Mouse (Mus musculus) kidney, embryonic 15.5 days (tissue): ENCODE results near the gene Nrip1. TPM values are rescaled to one million over a fixed set of nuclear protein-coding genes. Genes with fewer than 3 reads are reported as not detected.

Experiments used
- ATAC-seq: fragments of 200-750 bp; cut with Nextera tagmentation; replicated peaks from 2 replicates; pipeline ENCODE4 v1.8.0; 2017; ENCODE audit warnings: moderate TSS enrichment; ENCODE audit not compliant: low FRiP score
- H3K27ac ChIP-seq: fragments of 300-500 bp; sonication (generic); 2 replicates; pipeline ENCODE4 v1.5.1; 2015; ENCODE audit warnings: mild to moderate bottlenecking, inconsistent platforms
- H3K27me3 ChIP-seq: fragments of 300-500 bp; sonication (generic); 2 replicates; pipeline ENCODE4 v1.6.1; 2015; ENCODE audit warnings: inconsistent platforms
- H3K36me3 ChIP-seq: fragments of 300-500 bp; sonication (generic); 2 replicates; pipeline ENCODE4 v1.6.1; 2015; ENCODE audit warnings: inconsistent platforms
- H3K4me1 ChIP-seq: fragments of 300-500 bp; sonication (generic); 2 replicates; pipeline ENCODE4 v1.6.1; 2015; ENCODE audit warnings: inconsistent platforms
- H3K4me2 ChIP-seq: fragments of 300-500 bp; sonication (generic); 2 replicates; pipeline ENCODE4 v1.6.1; 2015; ENCODE audit warnings: moderate library complexity, mild to moderate bottlenecking, inconsistent platforms
- H3K4me3 ChIP-seq: fragments of 300-500 bp; sonication (generic); replicated peaks from 2 replicates; pipeline ENCODE4 v1.5.1; 2015; ENCODE audit warnings: mild to moderate bottlenecking, inconsistent platforms
- H3K9ac ChIP-seq: fragments of 300-500 bp; sonication (generic); 2 replicates; pipeline ENCODE4 v1.6.1; 2015; ENCODE audit warnings: mild to moderate bottlenecking, inconsistent platforms
- H3K9me3 ChIP-seq: fragments of 300-500 bp; sonication (generic); replicated peaks from 2 replicates; pipeline ENCODE4 v1.6.1; 2016; ENCODE audit warnings: inconsistent platforms
- WGBS: fragments of 180-500 bp; shearing (Covaris S2); methylation state at CpG from one replicate; pipeline ENCODE4 v1.1.7; 2015; ENCODE audit warnings: mixed read lengths; 5-methylcytosine and 5-hydroxymethylcytosine counted together
- polyA plus RNA-seq: library from polyadenylated mRNA; unstranded; fragments of >200 nt; fragmentation: Nextera tagmentation; extraction: Ambion mirVana; gene quantifications from 2 replicates; pipeline ENCODE4 v1.2.1, GENCODE M21; 2015

Gene Nrip1
- polyA plus RNA-seq, 1 experiment from 2014 or later, result 55.0 TPM

DNA sequence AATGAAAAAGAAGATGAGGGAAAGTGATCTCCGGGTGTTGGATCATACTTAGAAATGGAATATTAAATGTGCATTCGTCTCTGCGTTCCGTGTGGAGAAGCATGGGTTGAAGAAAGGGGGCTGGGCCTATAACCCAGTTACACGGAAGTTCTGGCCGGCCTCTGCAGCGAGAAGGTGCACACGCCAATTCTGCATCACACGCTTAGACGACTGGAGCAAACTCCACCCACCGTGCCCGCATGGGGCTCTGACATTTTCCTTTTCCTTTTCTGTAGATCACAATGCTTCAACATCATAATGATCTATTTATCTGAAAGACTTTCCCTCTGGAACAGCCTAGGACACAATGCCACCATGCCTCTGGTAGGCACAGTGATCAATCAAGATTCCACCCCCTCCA is 16.5 kb downstream of the Nrip1 start:
- no peaks in the 10 kb centered on the region for H3K9me3 ChIP-seq
- peaks cover 6% of the 10 kb centered on the region; the same call in 1 of the 2 replicates for H3K36me3 ChIP-seq
- no peak overlapping the region for H3K4me2 ChIP-seq
- H3K27ac ChIP-seq, result no peak overlapping the region
- H3K4me1 ChIP-seq, result peaks cover 37% of the 10 kb centered on the region
- H3K27me3 ChIP-seq, result no peaks in the 10 kb centered on the region
- no peak for ATAC-seq
- H3K9ac ChIP-seq, result no peak overlapping the region
- no peak overlapping the region for H3K4me3 ChIP-seq
- WGBS, result 89% methylated on average over 12 of the region's 12 CpGs

DNA sequence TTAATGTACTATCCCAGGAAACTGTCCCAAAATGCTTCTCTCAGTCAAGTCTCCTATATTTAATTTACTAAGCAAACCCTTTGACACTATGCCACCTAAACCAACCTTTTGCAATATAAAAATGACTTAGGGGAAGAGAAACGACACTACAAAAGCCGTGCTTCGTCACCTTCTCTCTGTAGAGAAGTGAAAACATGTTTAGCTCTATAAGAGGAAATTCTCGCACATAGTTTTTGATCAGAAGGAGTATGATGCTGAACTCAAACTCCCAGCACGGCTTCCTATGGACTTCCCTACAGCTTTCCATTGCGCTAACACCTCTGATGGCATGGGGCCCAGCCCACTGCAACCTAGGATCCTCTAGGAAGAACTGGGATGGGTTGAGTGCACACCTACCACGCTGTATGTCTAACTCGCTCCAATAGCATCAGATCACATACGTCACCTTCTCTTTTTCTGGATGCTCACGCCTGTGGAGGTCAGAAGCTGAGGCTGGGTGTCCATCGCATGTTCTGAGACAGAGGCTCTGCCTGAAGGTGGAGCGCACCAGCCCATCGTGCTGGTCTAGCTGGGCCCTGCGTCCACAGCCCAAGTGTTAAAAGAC is 17.6 kb downstream of the Nrip1 start:
- Histone ChIP-seq H3K4me3 (no peak overlapping the region), H3K36me3 (peaks cover 10% of the 10 kb centered on the region; the same call in 1 of the 2 replicates), H3K4me2 (no peak overlapping the region), H3K4me1 (peaks cover 37% of the 10 kb centered on the region), H3K27ac (no peak overlapping the region), H3K9me3 (no peaks in the 10 kb centered on the region), H3K9ac (no peak overlapping the region), H3K27me3 (no peaks in the 10 kb centered on the region)
- ATAC-seq, result no peak
- WGBS, result 88% methylated on average over 14 of the region's 14 CpGs

DNA sequence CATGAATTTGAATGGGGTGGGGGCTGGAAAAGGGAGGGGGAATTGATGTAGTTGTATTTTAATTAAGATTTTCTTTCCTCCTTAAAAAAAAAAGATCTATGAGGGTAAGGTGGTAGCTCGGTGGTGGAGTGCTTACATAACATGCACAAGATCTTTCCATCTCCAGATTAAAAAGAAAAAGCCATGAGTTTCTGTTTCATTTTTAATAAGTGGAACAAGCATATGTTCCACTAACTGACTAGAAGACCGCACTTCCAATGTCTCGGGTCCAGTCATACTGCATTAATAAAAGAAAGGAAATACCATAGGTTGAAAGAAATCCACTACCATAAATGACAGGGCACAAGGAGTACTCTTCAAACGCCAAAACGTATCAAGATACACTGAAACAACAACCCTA is 18.4 kb downstream of the Nrip1 start:
- Histone ChIP-seq H3K27me3 (no peaks in the 10 kb centered on the region), H3K4me2 (no peak overlapping the region), H3K4me1 (peaks cover 35% of the 10 kb centered on the region), H3K9ac (no peak overlapping the region), H3K9me3 (no peaks in the 10 kb centered on the region), H3K4me3 (no peak overlapping the region), H3K27ac (no peak overlapping the region), H3K36me3 (peaks cover 17% of the 10 kb centered on the region; the same call in 1 of the 2 replicates)
- ATAC-seq, result no peak
- WGBS, result 55% methylated on average over 5 of the region's 5 CpGs

DNA sequence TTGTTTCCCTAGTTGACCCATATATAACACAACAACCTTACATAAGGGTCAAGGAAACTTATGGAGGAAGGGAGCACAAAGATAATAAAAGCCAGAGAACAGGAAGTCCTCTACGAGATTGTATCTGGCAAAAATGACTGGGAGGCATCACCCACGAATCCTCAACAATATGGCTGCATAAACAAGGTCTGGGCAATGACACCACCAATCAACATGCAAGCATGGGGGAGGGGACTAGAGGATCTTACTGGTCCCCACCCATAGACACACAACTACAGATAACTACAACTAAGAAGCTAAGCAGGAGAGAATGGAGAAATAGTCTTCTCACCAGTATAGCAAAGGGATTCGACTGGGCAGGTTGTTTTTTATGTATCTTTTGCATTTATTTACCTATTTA is 18.8 kb downstream of the Nrip1 start:
- peaks cover 18% of the 10 kb centered on the region for H3K36me3 ChIP-seq
- H3K27me3 ChIP-seq, result no peaks in the 10 kb centered on the region
- H3K9me3 ChIP-seq, result no peaks in the 10 kb centered on the region
- no peak overlapping the region for H3K4me2 ChIP-seq
- WGBS, result 44% methylated on average over 3 of the region's 3 CpGs
- H3K9ac ChIP-seq, result no peak overlapping the region
- ATAC-seq, result no peak
- H3K4me1 ChIP-seq, result peaks cover 33% of the 10 kb centered on the region
- no peak overlapping the region for H3K27ac ChIP-seq
- H3K4me3 ChIP-seq, result no peak overlapping the region

DNA sequence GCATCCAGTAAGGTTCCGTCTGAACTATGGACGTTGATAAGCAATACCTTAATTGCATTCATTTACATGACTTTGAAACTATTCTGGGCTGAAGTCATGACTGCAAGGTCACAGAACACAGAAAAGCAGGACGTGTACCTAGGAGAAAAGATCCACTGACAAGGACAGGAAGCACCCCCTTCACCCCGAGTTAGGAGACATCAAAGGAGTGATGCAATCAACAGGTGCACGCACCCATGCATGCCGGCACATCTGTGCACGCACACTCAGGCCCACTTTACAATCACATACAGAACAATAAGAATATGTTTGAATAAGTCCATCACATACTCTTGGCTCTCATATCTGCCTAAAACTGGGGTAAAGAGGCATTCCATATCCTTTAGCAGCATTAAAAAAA is 19.3 kb downstream of the Nrip1 start:
- Histone ChIP-seq H3K36me3 (peaks cover 23% of the 10 kb centered on the region), H3K4me1 (peaks cover 33% of the 10 kb centered on the region), H3K4me3 (no peak overlapping the region), H3K4me2 (no peak overlapping the region), H3K9me3 (no peaks in the 10 kb centered on the region), H3K9ac (no peak overlapping the region), H3K27ac (no peak overlapping the region), H3K27me3 (no peaks in the 10 kb centered on the region)
- ATAC-seq, result no peak
- WGBS, result 69% methylated on average over 7 of the region's 7 CpGs

DNA sequence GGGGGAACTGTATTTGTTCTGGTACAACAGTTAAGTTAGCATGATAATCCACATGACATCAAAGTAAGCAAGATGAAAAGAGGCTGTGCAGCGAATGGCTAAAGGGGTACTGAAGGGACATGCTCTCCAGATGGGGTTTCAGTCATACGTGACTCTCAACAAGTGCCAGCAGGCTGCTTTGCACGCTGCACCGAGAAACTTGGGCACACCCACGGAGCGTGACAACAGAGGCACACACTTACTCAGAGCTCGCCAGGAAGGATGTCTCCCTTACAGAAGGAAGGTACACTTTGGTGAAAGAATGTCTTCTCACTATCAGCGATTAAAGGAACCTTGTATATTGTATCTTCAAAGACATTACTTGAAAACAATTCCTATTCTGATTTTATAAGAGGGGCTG is 22.7 kb downstream of the Nrip1 start:
- 74% methylated on average over 8 of the region's 8 CpGs for WGBS
- H3K4me1 ChIP-seq, result peaks cover 4% of the 10 kb centered on the region; the same call in 1 of the 2 replicates
- H3K9me3 ChIP-seq, result no peaks in the 10 kb centered on the region

DNA sequence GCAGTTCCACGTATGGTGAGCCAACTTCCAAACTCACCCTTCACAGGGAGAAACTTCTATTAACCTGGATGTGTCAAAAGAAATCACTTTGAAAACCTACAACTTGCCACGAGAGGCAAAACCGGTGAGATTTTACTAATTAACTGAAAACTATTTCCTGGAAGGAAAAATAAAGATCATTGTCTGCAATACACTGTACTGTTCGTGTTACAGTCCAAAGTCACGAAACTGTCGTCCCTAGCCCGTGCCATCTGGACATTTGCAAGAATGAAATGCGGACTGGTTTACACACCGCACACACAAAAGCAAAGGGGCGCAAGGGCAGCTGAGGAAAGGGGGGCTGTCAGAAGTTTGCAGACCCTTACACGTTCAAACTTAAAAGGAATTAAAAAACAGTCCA is 24.6 kb downstream of the Nrip1 start:
- Histone ChIP-seq H3K4me1 (no peaks in the 10 kb centered on the region; the same call in 1 of the 2 replicates), H3K36me3 (peaks cover 55% of the 10 kb centered on the region), H3K4me2 (no peak overlapping the region), H3K9ac (no peak overlapping the region), H3K9me3 (0 out of 2 replicates have a peak, but pooled peaks cover 3% of the 10 kb centered on the region), H3K27ac (no peak overlapping the region), H3K4me3 (no peak overlapping the region), H3K27me3 (no peaks in the 10 kb centered on the region)
- WGBS, result 82% methylated on average over 11 of the region's 11 CpGs
- no peak for ATAC-seq

More for the DNA sequence above, 22.7 kb downstream of the Nrip1 start:
- ATAC-seq, result no peak
- Histone ChIP-seq H3K27me3 (no peaks in the 10 kb centered on the region), H3K4me3 (no peak overlapping the region), H3K36me3 (peaks cover 42% of the 10 kb centered on the region), H3K4me2 (no peak overlapping the region), H3K27ac (no peak overlapping the region), H3K9ac (no peak overlapping the region)

DNA sequence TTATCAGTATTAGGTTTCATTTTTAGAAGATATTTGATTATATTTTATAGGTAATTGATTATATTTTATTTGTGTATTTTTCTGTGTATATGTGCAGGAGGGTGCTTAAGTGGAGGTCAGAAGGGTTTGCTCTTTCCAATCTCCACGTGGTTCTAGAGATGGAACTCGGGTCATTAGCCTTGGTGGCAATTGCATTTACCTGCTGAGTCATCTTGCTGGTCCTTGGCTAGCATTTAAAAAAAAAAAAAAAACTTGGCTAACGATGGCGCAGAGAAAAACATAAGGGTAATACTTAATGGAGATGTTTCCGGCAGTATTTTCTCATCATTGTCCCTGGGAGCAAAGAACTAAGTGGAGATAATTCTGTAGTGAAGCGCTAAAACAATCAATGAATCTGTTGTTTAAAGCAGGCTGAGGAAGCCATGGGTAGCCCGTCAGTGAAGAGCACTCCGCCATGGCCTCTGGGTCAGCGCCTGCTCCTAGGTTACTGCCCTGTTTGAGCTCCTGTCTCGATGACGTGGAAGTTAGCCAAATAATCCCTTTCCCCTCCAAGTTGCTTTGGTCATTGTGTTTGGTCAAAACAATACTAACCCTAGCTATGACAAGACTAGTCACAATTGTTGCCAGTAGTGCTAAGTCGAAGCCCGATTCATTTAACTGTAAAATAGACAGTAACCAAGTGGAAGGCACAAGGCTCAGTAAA is 25.8 kb downstream of the Nrip1 start:
- Histone ChIP-seq H3K9ac (no peak overlapping the region), H3K27ac (no peak overlapping the region), H3K4me1 (peaks cover under 1% of the 10 kb centered on the region; the same call in 1 of the 2 replicates), H3K4me2 (no peak overlapping the region), H3K9me3 (0 out of 2 replicates have a peak, but pooled peaks cover 4% of the 10 kb centered on the region), H3K4me3 (no peak overlapping the region), H3K27me3 (no peaks in the 10 kb centered on the region), H3K36me3 (peaks cover 67% of the 10 kb centered on the region)
- 88% methylated on average over 13 of the region's 13 CpGs for WGBS
- no peak for ATAC-seq

DNA sequence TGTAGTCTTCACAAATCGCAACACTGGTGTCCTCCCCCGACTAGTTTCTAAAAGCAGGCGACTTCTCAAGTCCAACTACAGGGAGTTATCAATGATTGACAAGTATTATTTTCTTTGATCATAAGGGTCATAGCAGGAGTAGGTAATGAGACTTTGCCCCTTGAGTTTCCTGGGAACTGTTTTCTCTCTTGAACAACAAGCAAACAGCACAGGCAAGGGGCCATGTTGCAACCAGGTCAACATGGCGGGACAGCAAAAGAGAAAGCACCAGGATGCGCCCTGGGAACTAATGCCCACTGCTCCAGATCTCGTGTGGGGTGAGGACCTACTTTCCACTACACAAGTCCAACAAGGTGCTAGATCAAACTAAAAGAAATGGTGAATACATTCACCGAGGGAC is 27.3 kb downstream of the Nrip1 start:
- no peak overlapping the region for H3K9ac ChIP-seq
- no peak overlapping the region for H3K4me3 ChIP-seq
- 0 out of 2 replicates have a peak, but pooled peaks cover 4% of the 10 kb centered on the region for H3K9me3 ChIP-seq
- peaks cover 61% of the 10 kb centered on the region for H3K36me3 ChIP-seq
- 0 out of 2 replicates have a peak, but pooled peaks cover 6% of the 10 kb centered on the region for H3K4me1 ChIP-seq
- no peaks in the 10 kb centered on the region for H3K27me3 ChIP-seq
- WGBS, result 92% methylated on average over 7 of the region's 7 CpGs
- ATAC-seq, result no peak
- no peak overlapping the region for H3K4me2 ChIP-seq
- H3K27ac ChIP-seq, result no peak overlapping the region

DNA sequence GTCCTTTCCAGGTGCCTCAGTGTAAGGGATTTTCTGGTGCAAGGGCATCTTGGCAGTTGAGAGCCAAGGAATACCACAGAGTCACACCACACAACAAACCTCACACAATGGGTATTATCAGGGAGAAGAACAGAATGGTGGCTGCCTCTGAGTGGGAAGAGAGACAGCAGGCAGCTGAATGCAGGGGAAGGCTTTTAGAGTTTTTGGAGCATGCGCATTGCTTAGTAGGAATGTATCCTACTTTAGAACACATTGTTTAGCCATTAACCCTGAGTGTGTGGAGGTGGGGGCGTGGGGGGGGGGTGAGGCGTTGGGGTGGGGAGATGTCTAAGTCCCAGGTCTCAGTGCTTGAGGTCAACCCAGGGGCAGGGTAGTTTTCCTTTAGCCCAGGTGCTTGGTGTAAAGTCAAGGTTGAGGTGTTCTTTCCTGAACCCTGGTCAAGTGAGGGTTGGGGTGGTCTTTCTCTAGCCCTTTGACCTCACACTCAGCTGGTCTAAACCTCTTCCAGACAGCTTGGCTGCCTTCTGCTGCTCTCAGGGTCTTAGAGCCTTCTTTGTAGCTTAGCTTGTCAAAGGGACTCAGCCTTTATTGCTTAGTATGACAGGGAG is 28.8 kb downstream of the Nrip1 start:
- H3K4me3 ChIP-seq, result no peak overlapping the region
- H3K4me2 ChIP-seq, result no peak overlapping the region
- 0 out of 2 replicates have a peak, but pooled peaks cover 6% of the 10 kb centered on the region for H3K4me1 ChIP-seq
- H3K27me3 ChIP-seq, result no peaks in the 10 kb centered on the region
- H3K27ac ChIP-seq, result no peak overlapping the region
- ATAC-seq, result peak; percentile 57; the same call in 1 of the 2 replicates
- peaks cover 57% of the 10 kb centered on the region for H3K36me3 ChIP-seq
- 73% methylated on average over 3 of the region's 3 CpGs for WGBS
- H3K9me3 ChIP-seq, result 0 out of 2 replicates have a peak, but pooled peaks cover 4% of the 10 kb centered on the region
- no peak overlapping the region for H3K9ac ChIP-seq

DNA sequence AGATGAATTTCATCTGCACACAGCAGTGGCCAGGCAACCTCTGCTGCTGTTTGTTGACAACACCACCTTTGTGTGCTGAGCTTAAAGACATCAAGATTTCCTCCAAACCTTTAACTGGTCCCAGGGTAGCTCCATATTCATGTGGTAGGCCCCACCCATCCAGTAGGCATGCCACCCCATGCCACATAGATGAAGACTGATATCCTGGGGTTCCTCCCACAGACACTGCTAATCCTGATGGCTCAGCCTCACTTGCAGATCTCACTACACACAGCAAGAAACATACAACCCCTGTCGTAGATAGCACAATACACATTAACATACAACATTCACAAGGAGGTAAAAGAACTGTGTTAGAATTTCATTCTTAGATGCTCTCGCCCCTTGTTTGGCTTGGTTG is 29.6 kb downstream of the Nrip1 start:
- Histone ChIP-seq H3K36me3 (peaks cover 56% of the 10 kb centered on the region), H3K4me1 (peaks cover 9% of the 10 kb centered on the region; the same call in 1 of the 2 replicates), H3K27ac (no peak overlapping the region), H3K27me3 (no peaks in the 10 kb centered on the region), H3K4me3 (no peak overlapping the region), H3K9ac (no peak overlapping the region), H3K4me2 (no peak overlapping the region), H3K9me3 (0 out of 2 replicates have a peak, but pooled peaks cover 4% of the 10 kb centered on the region)
- 90% methylated on average over 2 of the region's 2 CpGs for WGBS
- ATAC-seq, result no peak

DNA sequence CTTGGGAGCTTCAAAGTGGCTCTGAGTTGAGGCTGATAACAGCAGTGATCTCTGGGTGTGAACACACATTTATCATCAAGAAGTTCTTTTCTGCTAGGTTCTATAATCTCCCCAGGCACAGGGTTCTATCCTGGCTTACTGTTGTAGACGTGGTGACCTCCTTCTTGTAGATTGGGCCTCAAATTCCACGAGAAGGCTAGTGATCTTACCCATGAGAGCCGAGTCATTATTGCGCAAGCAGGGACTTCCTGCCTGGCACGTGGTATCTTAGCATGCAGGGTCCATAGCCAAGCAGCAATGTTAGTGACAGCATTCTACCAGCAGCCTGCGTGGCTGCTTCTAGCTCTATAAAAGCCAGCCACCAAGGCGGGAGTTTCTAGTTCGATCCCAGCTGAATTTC is 32.0 kb downstream of the Nrip1 start:
- Histone ChIP-seq H3K9ac (no peak overlapping the region), H3K4me2 (no peak overlapping the region), H3K9me3 (0 out of 2 replicates have a peak, but pooled peaks cover 4% of the 10 kb centered on the region), H3K4me3 (no peak overlapping the region), H3K4me1 (peaks cover 12% of the 10 kb centered on the region; the same call in 1 of the 2 replicates), H3K27me3 (no peaks in the 10 kb centered on the region), H3K36me3 (peaks cover 51% of the 10 kb centered on the region), H3K27ac (no peak overlapping the region)
- no peak for ATAC-seq
- 85% methylated on average over 8 of the region's 8 CpGs for WGBS
